Mouse (Mus musculus): ENCODE data around the gene Shtn1. TPM values are rescaled to one million over a fixed set of nuclear protein-coding genes. Genes with fewer than 3 reads are reported as not detected.
A peak's percentile ranks its signal among the peaks of the same experiment; 100 is the strongest.

The Shtn1 gene
- total RNA-seq, 1 experiment from 2014 or later, result 19.1 TPM

- no peak for DNase-seq
Measured at GRCm38 (mm10) chr19:58968731-58969506, 107.0 kb downstream of the Shtn1 start.

- no peak for DNase-seq
Measured at GRCm38 (mm10) chr19:58963011-58963410, 112.9 kb downstream of the Shtn1 start.

- DNase-seq, result no peak
Measured at GRCm38 (mm10) chr19:58954779-58955178, 121.1 kb downstream of the Shtn1 start.

GRCm38 (mm10) chr19:58952236-58952635, 123.7 kb downstream of the Shtn1 start:
- no peak for DNase-seq

- DNase-seq, result no peak
Measured at GRCm38 (mm10) chr19:58951521-58951920, 124.4 kb downstream of the Shtn1 start.

- no peak for DNase-seq
Measured at GRCm38 (mm10) chr19:58945959-58946358, 129.9 kb downstream of the Shtn1 start.

GRCm38 (mm10) chr19:58942841-58943828, 132.8 kb downstream of the Shtn1 start, which contains the start of the genes Eno4 and Hspa12a:
Gene Eno4 (plus strand): TSS chr19:58943425.
Gene Hspa12a (minus strand): TSS chr19:58943654.
- peak; percentile 92 for DNase-seq

- DNase-seq, result no peak
Measured at GRCm38 (mm10) chr19:58933062-58933461, 142.8 kb downstream of the Shtn1 start.

GRCm38 (mm10) chr19:58931081-58931800, 144.7 kb downstream of the Shtn1 start:
- no peak for DNase-seq

Other genes starting within 250 kb of the Shtn1 start
- 0.24 and 0.33 TPM in 2 replicates for gene Eno4, start 132.7 kb downstream of the Shtn1 start, total RNA-seq (2021)
- gene Hspa12a, start 132.4 kb downstream of the Shtn1 start, total RNA-seq (2021), result 115 and 119 TPM in 2 replicates
- not detected in 2 replicates for gene Vax1, start 94.0 kb upstream of the Shtn1 start, total RNA-seq (2021)
- gene Kcnk18, start 143.1 kb upstream of the Shtn1 start, total RNA-seq (2021), result not detected in 2 replicates
- gene Slc18a2, start 184.8 kb upstream of the Shtn1 start, total RNA-seq (2021), result 13.0 and 15.0 TPM in 2 replicates
- 267 and 689 TPM in 2 replicates for gene Rps12-ps3, start 246.2 kb upstream of the Shtn1 start, total RNA-seq (2021)